Mouse (Mus musculus) forebrain, embryonic 15.5 days (tissue): ENCODE measurements at regions not wholly inside any gene's neighbourhood (a gene's known extent, or its start where the extent isn't known, plus 50 kb on each side); places are given as distances from the start of the nearest gene placed in this dataset.

ENCODE experiments used
- ATAC-seq: fragments of 200-750 bp; cut with Nextera tagmentation; replicated peaks from 2 replicates; pipeline ENCODE4 v1.8.0; 2017; ENCODE audit warnings: mild to moderate bottlenecking, moderate TSS enrichment, moderate library complexity
- H3K27ac ChIP-seq: fragments of 300-500 bp; sonication (generic); replicated peaks from 2 replicates; pipeline ENCODE4 v1.5.1; 2015; ENCODE audit warnings: mild to moderate bottlenecking, inconsistent platforms
- H3K27me3 ChIP-seq: fragments of 300-500 bp; sonication (generic); 2 replicates; pipeline ENCODE4 v1.6.1; 2015; ENCODE audit warnings: inconsistent platforms
- H3K36me3 ChIP-seq: fragments of 300-500 bp; sonication (generic); 2 replicates; pipeline ENCODE4 v1.6.1; 2015; ENCODE audit warnings: mild to moderate bottlenecking, inconsistent platforms
- H3K4me1 ChIP-seq: fragments of 300-500 bp; sonication (generic); 2 replicates; pipeline ENCODE4 v1.6.1; 2015; ENCODE audit warnings: inconsistent platforms
- H3K4me2 ChIP-seq: fragments of 300-500 bp; sonication (generic); replicated peaks from 2 replicates; pipeline ENCODE4 v1.6.1; 2015; ENCODE audit warnings: mild to moderate bottlenecking, inconsistent platforms
- H3K4me3 ChIP-seq: fragments of 300-500 bp; sonication (generic); 2 replicates; pipeline ENCODE4 v1.5.1; 2015; ENCODE audit warnings: mild to moderate bottlenecking, inconsistent platforms
- H3K9ac ChIP-seq: fragments of 300-500 bp; sonication (generic); replicated peaks from 2 replicates; pipeline ENCODE4 v1.6.1; 2015; ENCODE audit warnings: mild to moderate bottlenecking, inconsistent platforms
- H3K9me3 ChIP-seq: fragments of 300-500 bp; sonication (generic); 2 replicates; pipeline ENCODE4 v1.6.1; 2016; ENCODE audit warnings: inconsistent platforms
- WGBS: fragments of 180-500 bp; shearing (Covaris S2); methylation state at CpG from one replicate; pipeline ENCODE4 v1.1.7; 2015; ENCODE audit warnings: mixed read lengths; 5-methylcytosine and 5-hydroxymethylcytosine counted together

- Histone ChIP-seq H3K4me1 (no peaks in the 10 kb centered on the region), H3K9me3 (no peaks in the 10 kb centered on the region), H3K4me2 (no peak overlapping the region), H3K9ac (no peak overlapping the region), H3K27ac (no peak overlapping the region), H3K27me3 (no peaks in the 10 kb centered on the region), H3K36me3 (no peaks in the 10 kb centered on the region), H3K4me3 (no peak overlapping the region)
- no peak for ATAC-seq
- 66% methylated on average over 4 of the region's 4 CpGs for WGBS
These were observed 70.5 kb downstream of the Apip start for GRCm38 (mm10) chr2:103143985-103144384.

- H3K4me2 ChIP-seq = no peak overlapping the region
- no peak overlapping the region for H3K27ac ChIP-seq
- H3K9ac ChIP-seq = no peak overlapping the region
- no peaks in the 10 kb centered on the region for H3K36me3 ChIP-seq
- H3K4me3 ChIP-seq = no peak overlapping the region
- no peaks in the 10 kb centered on the region for H3K4me1 ChIP-seq
- ATAC-seq = no peak
- H3K9me3 ChIP-seq = no peaks in the 10 kb centered on the region
- no peaks in the 10 kb centered on the region for H3K27me3 ChIP-seq
- 83% methylated on average over 7 of the region's 7 CpGs for WGBS
These were observed 70.9 kb downstream of the Apip start for GRCm38 (mm10) chr2:103144420-103144819.

GRCm38 (mm10) chr2:103145058-103145457, 71.6 kb downstream of the Apip start:
- Histone ChIP-seq H3K36me3 (no peaks in the 10 kb centered on the region), H3K4me1 (no peaks in the 10 kb centered on the region), H3K4me2 (no peak overlapping the region), H3K9ac (no peak overlapping the region), H3K27ac (no peak overlapping the region), H3K27me3 (no peaks in the 10 kb centered on the region), H3K4me3 (no peak overlapping the region), H3K9me3 (no peaks in the 10 kb centered on the region)
- ATAC-seq = no peak
- 92% methylated on average over 3 of the region's 3 CpGs for WGBS

- 96% methylated on average over 7 of the region's 7 CpGs for WGBS
- Histone ChIP-seq H3K9me3 (no peaks in the 10 kb centered on the region), H3K27ac (no peak overlapping the region), H3K36me3 (no peaks in the 10 kb centered on the region), H3K4me2 (no peak overlapping the region), H3K4me1 (no peaks in the 10 kb centered on the region), H3K27me3 (no peaks in the 10 kb centered on the region), H3K9ac (no peak overlapping the region), H3K4me3 (no peak overlapping the region)
- ATAC-seq = no peak
These were observed 72.7 kb downstream of the Apip start for GRCm38 (mm10) chr2:103146132-103146531.

GRCm38 (mm10) chr2:103153261-103153660, 79.8 kb downstream of the Apip start:
- Histone ChIP-seq H3K4me2 (no peak overlapping the region), H3K36me3 (no peaks in the 10 kb centered on the region), H3K27me3 (no peaks in the 10 kb centered on the region), H3K9ac (no peak overlapping the region), H3K9me3 (no peaks in the 10 kb centered on the region), H3K4me3 (no peak overlapping the region), H3K4me1 (no peaks in the 10 kb centered on the region), H3K27ac (no peak overlapping the region)
- 97% methylated on average over 1 of the region's 1 CpGs for WGBS
- ATAC-seq = no peak

GRCm38 (mm10) chr2:103167741-103168140, 94.3 kb downstream of the Apip start:
- H3K27me3 ChIP-seq = no peaks in the 10 kb centered on the region
- no peak for ATAC-seq
- 59% methylated on average over 2 of the region's 2 CpGs for WGBS
- no peaks in the 10 kb centered on the region for H3K4me1 ChIP-seq
- no peaks in the 10 kb centered on the region for H3K9me3 ChIP-seq
- no peaks in the 10 kb centered on the region for H3K36me3 ChIP-seq
- no peak overlapping the region for H3K4me3 ChIP-seq
- no peak overlapping the region for H3K4me2 ChIP-seq
- no peak overlapping the region for H3K27ac ChIP-seq
- H3K9ac ChIP-seq = no peak overlapping the region

- H3K9ac ChIP-seq = no peak overlapping the region
- no peaks in the 10 kb centered on the region for H3K27me3 ChIP-seq
- no peak for ATAC-seq
- no peaks in the 10 kb centered on the region for H3K9me3 ChIP-seq
- no peaks in the 10 kb centered on the region for H3K4me1 ChIP-seq
- H3K4me3 ChIP-seq = no peak overlapping the region
- no peak overlapping the region for H3K4me2 ChIP-seq
- H3K27ac ChIP-seq = no peak overlapping the region
- no peaks in the 10 kb centered on the region for H3K36me3 ChIP-seq
These were observed 94.8 kb downstream of the Apip start for GRCm38 (mm10) chr2:103168266-103168665.

GRCm38 (mm10) chr2:103177361-103177760, 103.9 kb downstream of the Apip start:
- WGBS = 57% methylated on average over 2 of the region's 2 CpGs
- no peak for ATAC-seq

GRCm38 (mm10) chr2:103180298-103180927, 106.9 kb downstream of the Apip start:
- 0 out of 2 replicates have a peak, but pooled peaks have one; percentile 43 for ATAC-seq
- WGBS = 19% methylated on average over 4 of the region's 4 CpGs

More at GRCm38 (mm10) chr2:103177361-103177760, 103.9 kb downstream of the Apip start:
- Histone ChIP-seq H3K9ac (no peak overlapping the region), H3K36me3 (no peaks in the 10 kb centered on the region), H3K4me1 (0 out of 2 replicates have a peak, but pooled peaks cover 5% of the 10 kb centered on the region), H3K4me2 (no peak overlapping the region), H3K9me3 (no peaks in the 10 kb centered on the region), H3K27me3 (0 out of 2 replicates have a peak, but pooled peaks cover 5% of the 10 kb centered on the region), H3K27ac (no peak overlapping the region), H3K4me3 (no peak overlapping the region)

GRCm38 (mm10) chr2:103186751-103187260, 113.3 kb downstream of the Apip start:
- Histone ChIP-seq H3K4me2 (no peak overlapping the region), H3K27me3 (no peaks in the 10 kb centered on the region), H3K9ac (no peak overlapping the region), H3K9me3 (no peaks in the 10 kb centered on the region), H3K36me3 (no peaks in the 10 kb centered on the region), H3K4me3 (no peak overlapping the region), H3K4me1 (no peaks in the 10 kb centered on the region), H3K27ac (no peak overlapping the region)
- WGBS = 73% methylated on average over 4 of the region's 4 CpGs
- no peak for ATAC-seq

More at GRCm38 (mm10) chr2:103180298-103180927, 106.9 kb downstream of the Apip start:
- no peaks in the 10 kb centered on the region for H3K9me3 ChIP-seq
- H3K9ac ChIP-seq = no peak overlapping the region
- H3K27me3 ChIP-seq = 0 out of 2 replicates have a peak, but pooled peaks cover 5% of the 10 kb centered on the region
- no peak overlapping the region for H3K4me3 ChIP-seq
- no peaks in the 10 kb centered on the region for H3K36me3 ChIP-seq
- 0 out of 2 replicates have a peak, but pooled peaks cover 5% of the 10 kb centered on the region for H3K4me1 ChIP-seq
- H3K4me2 ChIP-seq = no peak overlapping the region
- no peak overlapping the region for H3K27ac ChIP-seq

GRCm38 (mm10) chr2:103192591-103192990, 110.5 kb downstream of the Ehf start:
- Histone ChIP-seq H3K4me1 (no peaks in the 10 kb centered on the region), H3K4me2 (no peak overlapping the region), H3K27me3 (no peaks in the 10 kb centered on the region), H3K9ac (no peak overlapping the region), H3K4me3 (no peak overlapping the region), H3K36me3 (no peaks in the 10 kb centered on the region), H3K27ac (no peak overlapping the region), H3K9me3 (no peaks in the 10 kb centered on the region)
- WGBS = 60% methylated on average over 4 of the region's 4 CpGs
- ATAC-seq = no peak

GRCm38 (mm10) chr2:103200313-103200712, 102.8 kb downstream of the Ehf start:
- Histone ChIP-seq H3K27ac (no peak overlapping the region), H3K36me3 (no peaks in the 10 kb centered on the region), H3K4me2 (no peak overlapping the region), H3K9ac (no peak overlapping the region), H3K4me1 (no peaks in the 10 kb centered on the region), H3K4me3 (no peak overlapping the region), H3K27me3 (no peaks in the 10 kb centered on the region), H3K9me3 (no peaks in the 10 kb centered on the region)
- ATAC-seq = no peak
- WGBS = 86% methylated on average over 6 of the region's 6 CpGs

- H3K27me3 ChIP-seq = no peaks in the 10 kb centered on the region
- H3K4me1 ChIP-seq = no peaks in the 10 kb centered on the region
- H3K36me3 ChIP-seq = no peaks in the 10 kb centered on the region
- no peak overlapping the region for H3K9ac ChIP-seq
- ATAC-seq = no peak
- no peak overlapping the region for H3K4me2 ChIP-seq
- H3K4me3 ChIP-seq = no peak overlapping the region
- 94% methylated on average over 8 of the region's 8 CpGs for WGBS
- H3K27ac ChIP-seq = no peak overlapping the region
- no peaks in the 10 kb centered on the region for H3K9me3 ChIP-seq
These were observed 98.0 kb downstream of the Ehf start for GRCm38 (mm10) chr2:103205046-103205445.
